Mouse (Mus musculus) bone marrow macrophage, adult 2 months (primary cell): ENCODE data around the gene H1foo. TPM values are rescaled to one million over a fixed set of nuclear protein-coding genes. Genes with fewer than 3 reads are reported as not detected.

Experiments
- H3K27ac ChIP-seq: 2 replicates; pipeline ENCODE4 v1.5.1; 2012; ENCODE audit warnings: low read depth, low read length; ENCODE audit not compliant: insufficient read depth
- H3K4me1 ChIP-seq: 2 replicates; pipeline ENCODE4 v1.6.1; 2012; ENCODE audit warnings: low read length; ENCODE audit not compliant: control insufficient read depth, insufficient read depth
- H3K4me3 ChIP-seq: 2 replicates; pipeline ENCODE4 v1.5.1; 2012; ENCODE audit warnings: mild to moderate bottlenecking, low read length, moderate library complexity; ENCODE audit not compliant: insufficient read depth
- CTCF ChIP-seq: IDR thresholded peaks from 2 replicates; pipeline ENCODE4 v1.5.1; 2012; ENCODE audit warnings: low read depth, mild to moderate bottlenecking, low read length, moderate library complexity
- POLR2A ChIP-seq: IDR thresholded peaks from 2 replicates; pipeline ENCODE4 v1.6.1; 2012; ENCODE audit warnings: mild to moderate bottlenecking, low read depth, low read length, borderline replicate concordance
- polyA plus RNA-seq: library from polyadenylated mRNA; stranded (reverse); fragments of >200 nt; gene quantifications from 2 replicates; pipeline ENCODE4 v1.2.4, GENCODE M21; 2012; ENCODE audit not compliant: missing spikeins, insufficient read depth, insufficient read length

Gene H1foo
- polyA plus RNA-seq, 1 experiment = not detected

GRCm38 (mm10) chr6:115996171-115996851 is 51.6 kb downstream of the H1foo start:
- Histone ChIP-seq H3K27ac (peak overlapping the region; percentile 90), H3K4me1 (peaks cover 25% of the 10 kb centered on the region), H3K4me3 (no peak overlapping the region)
- TF ChIP-seq POLR2A (no peak), CTCF (no peak)

- Histone ChIP-seq H3K4me1 (peaks cover 36% of the 10 kb centered on the region), H3K27ac (no peak overlapping the region), H3K4me3 (no peak overlapping the region)
- TF ChIP-seq POLR2A = no peak
Measured at GRCm38 (mm10) chr6:115997726-115998311, 53.1 kb downstream of the H1foo start.

GRCm38 (mm10) chr6:115998758-115999157 is 54.0 kb downstream of the H1foo start:
- peaks cover 41% of the 10 kb centered on the region for H3K4me1 ChIP-seq
- H3K27ac ChIP-seq = no peak overlapping the region
- H3K4me3 ChIP-seq = no peak overlapping the region
- TF ChIP-seq CTCF (no peak), POLR2A (no peak)

GRCm38 (mm10) chr6:115999227-115999626 is 54.5 kb downstream of the H1foo start:
- Histone ChIP-seq H3K27ac (no peak overlapping the region), H3K4me3 (no peak overlapping the region)

More at GRCm38 (mm10) chr6:115999227-115999626, 54.5 kb downstream of the H1foo start:
- peaks cover 46% of the 10 kb centered on the region for H3K4me1 ChIP-seq
- TF ChIP-seq POLR2A (no peak), CTCF (no peak)

Other genes starting within 250 kb of the H1foo start
- not detected in 2 replicates for gene Tmem40, start 182.5 kb upstream of the H1foo start, polyA plus RNA-seq
- 0.39 and 0.40 TPM in 2 replicates for gene Cand2, start 170.4 kb upstream of the H1foo start, polyA plus RNA-seq
- 2,269 and 2,339 TPM in 2 replicates for gene Rpl32, start 136.2 kb upstream of the H1foo start, polyA plus RNA-seq
- 0.31 and 0.32 TPM in 2 replicates for gene Efcab12, start 106.5 kb upstream of the H1foo start, polyA plus RNA-seq
- 12.0 and 13.8 TPM in 2 replicates for gene Mbd4, start 91.6 kb upstream of the H1foo start, polyA plus RNA-seq
- 6.0 and 9.3 TPM in 2 replicates for gene Ift122, start 91.5 kb upstream of the H1foo start, polyA plus RNA-seq
- gene Rho, start 13.2 kb upstream of the H1foo start, polyA plus RNA-seq = not detected in 2 replicates
- gene Plxnd1, start 50.1 kb downstream of the H1foo start, polyA plus RNA-seq = 205 and 222 TPM in 2 replicates
- 41.2 and 41.6 TPM in 2 replicates for gene Tmcc1, start 248.5 kb downstream of the H1foo start, polyA plus RNA-seq